Mouse (Mus musculus) frontal cortex, adult (tissue): ENCODE measurements at regions not wholly inside any gene's neighbourhood (a gene's known extent, or its start where the extent isn't known, plus 50 kb on each side); places are given as distances from the start of the nearest gene placed in this dataset.
"Not testable (repeated sequence)": the region's sequence is repeated elsewhere in the genome, so short reads cannot be mapped to it uniquely, and the experiment has no call there.

Experiments used
- ATAC-seq: cut with Nextera tagmentation; 2 replicates; pipeline ENCODE4 v1.9.2; 2017; ENCODE audit warnings: mild to moderate bottlenecking, moderate library complexity, mixed read lengths; ENCODE audit not compliant: low TSS enrichment

DNA sequence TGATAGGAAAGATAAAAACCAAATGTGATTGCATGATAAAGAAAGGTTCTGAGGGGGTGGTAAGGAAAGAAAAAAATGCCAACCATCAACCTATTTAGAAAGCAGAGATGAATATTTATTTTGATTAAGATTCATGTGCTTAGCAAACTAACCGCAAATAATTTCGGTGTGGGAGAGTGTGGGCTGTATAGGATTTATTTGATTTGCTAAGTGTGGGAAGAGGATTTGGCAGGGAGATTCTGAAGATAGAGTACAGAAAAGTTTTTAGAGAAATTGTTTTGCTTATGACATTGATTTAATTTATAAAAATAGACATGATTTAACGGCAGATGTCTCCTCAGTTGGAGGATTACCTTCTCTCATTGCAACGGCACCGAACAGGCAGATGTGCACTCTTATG lies 250.3 kb downstream of the Pros1 start:
- ATAC-seq = peak; percentile 75

GRCm38 (mm10) chr16:63104938-63105714 lies 251.0 kb downstream of the Pros1 start:
- peak; percentile 64 for ATAC-seq

GRCm38 (mm10) chr16:63116456-63116855 lies 262.3 kb downstream of the Pros1 start:
- peak; percentile 84 for ATAC-seq

DNA sequence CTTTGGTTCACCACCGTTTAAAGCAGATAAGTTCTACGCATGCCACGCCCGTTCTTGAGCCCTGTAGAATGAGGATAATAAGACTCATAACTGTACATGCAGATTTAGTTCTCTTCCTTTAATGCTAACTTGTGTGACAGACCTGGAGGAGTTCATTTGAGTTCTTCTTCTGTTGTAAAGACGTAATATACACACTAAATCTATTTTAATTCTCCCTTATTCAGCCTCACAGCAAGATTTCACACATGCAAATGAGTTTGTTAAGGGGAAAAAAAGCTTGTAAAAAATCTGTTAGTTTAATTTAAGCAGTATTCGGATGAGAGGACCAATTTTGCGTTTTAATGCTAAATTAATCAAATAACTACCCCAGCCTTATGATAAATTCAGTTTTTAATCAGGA lies 264.6 kb downstream of the Pros1 start:
- peak; percentile 96 for ATAC-seq

DNA sequence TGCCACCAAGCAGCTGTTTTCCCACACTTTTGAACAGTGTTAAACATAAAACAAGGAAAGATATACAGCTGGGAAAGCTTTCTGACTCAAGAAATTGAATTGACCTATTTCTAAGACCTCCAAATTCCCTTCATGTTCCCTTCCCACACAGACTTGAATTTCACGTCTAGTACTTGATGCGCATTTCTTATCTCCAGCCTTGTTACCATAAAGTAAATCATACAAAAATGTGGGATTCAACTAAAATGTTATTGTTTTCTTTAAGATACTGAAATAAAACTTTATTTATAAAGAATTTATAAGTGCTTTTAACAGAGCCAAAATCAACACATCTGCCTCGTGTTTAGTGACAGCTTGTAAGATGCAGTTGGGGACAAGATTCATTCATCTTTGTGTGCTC lies 289.7 kb downstream of the Pros1 start:
- ATAC-seq = no peak

DNA sequence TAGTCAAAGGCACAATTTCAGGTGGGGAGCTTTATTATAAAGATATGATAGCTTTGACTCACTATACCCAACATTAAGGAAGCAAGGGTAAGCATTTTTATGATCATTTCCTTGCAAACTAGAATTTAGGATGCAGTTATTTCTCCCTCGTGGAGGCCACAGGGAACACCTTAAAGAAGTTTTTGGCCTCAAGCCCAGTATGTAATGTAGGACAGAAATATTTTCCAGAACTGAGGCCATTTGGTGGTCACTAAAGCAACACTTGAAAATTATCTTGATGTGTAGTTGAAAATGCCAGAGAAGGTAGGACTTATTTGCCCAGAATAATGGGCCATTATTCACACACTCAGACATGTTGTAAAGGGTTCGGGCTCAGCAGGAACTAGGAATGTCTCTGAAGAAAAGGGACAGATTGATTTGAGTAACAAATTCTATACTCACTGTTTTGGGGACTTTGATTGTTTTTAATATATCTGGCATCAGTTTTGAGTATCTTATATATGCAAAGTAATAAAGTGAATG lies 301.3 kb downstream of the Pros1 start:
- no peak for ATAC-seq

GRCm38 (mm10) chr16:63170101-63170500 lies 316.0 kb downstream of the Pros1 start:
- no peak for ATAC-seq

GRCm38 (mm10) chr16:63179228-63179627 lies 325.1 kb downstream of the Pros1 start:
- peak; percentile 59 for ATAC-seq

DNA sequence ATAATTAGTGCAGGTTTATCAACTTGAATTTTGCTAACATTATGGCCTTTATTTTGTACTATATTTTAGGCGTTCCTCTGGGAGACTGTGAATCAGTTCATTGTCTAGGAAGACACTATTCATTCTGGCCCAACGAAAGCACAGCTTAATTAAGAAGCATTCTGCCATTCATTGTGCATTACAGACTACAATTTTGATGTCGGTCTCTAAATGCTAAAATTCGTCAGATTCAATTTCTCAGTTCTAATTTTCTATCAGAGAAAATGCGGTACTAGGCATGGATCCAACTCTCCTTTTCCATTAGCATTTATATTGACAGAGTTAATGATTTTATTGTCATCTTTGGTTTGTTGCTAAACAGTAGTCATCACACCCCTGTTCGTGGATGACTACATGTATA lies 337.1 kb downstream of the Pros1 start:
- ATAC-seq = no peak

GRCm38 (mm10) chr16:63191623-63192022 lies 337.5 kb downstream of the Pros1 start:
- ATAC-seq = no peak

DNA sequence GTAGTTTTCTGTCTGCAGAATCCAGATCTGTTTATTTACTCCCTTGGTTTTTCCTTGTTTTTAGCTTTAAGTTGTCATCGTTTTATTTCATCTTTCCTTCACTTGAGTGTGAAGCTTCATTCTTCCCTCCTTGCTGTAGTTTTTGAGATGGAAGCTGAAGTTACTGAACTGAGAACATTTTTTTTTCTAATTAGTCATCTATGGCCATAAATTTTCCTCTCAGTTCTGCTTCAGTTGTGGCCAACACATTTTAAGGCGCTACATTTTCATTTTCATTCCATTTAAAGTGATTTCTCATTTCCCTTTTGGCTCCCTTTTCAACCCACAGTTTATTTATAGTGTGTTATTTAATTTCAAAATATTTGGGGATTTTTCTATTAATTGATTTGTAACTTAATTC lies 340.5 kb downstream of the Pros1 start:
- ATAC-seq = no peak

DNA sequence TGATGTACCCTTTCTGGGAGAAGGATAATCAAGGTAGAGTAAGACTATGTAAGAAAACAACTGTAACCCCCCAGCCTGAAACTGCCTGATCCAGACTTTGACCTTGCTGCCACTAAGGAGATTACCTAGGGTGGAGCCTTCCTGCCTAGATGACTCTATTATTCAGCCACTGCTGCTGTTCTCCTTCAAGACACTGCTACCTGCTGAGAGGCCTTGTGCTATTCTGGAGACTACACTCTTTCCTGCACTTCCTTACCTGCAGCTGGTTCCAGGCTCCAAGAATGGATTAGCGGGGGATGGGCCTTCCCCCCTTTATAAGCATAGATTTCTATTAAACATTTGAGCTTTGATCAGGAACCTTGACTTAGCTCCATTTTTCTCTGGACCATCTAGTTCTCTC lies 359.4 kb downstream of the Pros1 start:
- ATAC-seq = not testable (repeated sequence)

- peak; percentile 50; the same call in 1 of the 2 replicates for ATAC-seq
Measured at GRCm38 (mm10) chr16:63220228-63220879, 366.2 kb downstream of the Pros1 start.

GRCm38 (mm10) chr16:63224608-63225007 lies 370.5 kb downstream of the Pros1 start:
- ATAC-seq = no peak

GRCm38 (mm10) chr16:63225097-63225496 lies 371.0 kb downstream of the Pros1 start:
- ATAC-seq = no peak

GRCm38 (mm10) chr16:63229135-63229534 lies 375.0 kb downstream of the Pros1 start:
- peak; percentile 70; the same call in 1 of the 2 replicates for ATAC-seq

DNA sequence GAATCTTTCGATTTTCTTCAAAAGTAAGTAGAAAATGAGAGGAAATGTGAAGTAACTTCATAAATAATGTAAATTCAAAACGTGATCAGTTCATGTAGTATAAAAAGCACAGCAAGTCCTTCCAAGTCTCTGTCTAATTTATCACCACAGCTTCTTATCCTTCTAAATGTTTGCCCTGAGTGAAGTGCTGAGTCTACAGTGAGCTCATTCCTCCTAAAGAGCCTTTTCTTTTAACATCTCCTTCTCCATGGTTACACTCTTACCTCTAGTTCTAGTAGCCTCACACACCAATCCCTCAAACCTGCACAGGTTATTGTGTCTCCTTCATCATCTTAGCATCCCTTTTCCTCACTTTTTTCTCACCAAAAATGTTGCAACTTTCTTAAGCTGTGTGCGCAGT lies 375.5 kb downstream of the Pros1 start:
- ATAC-seq = no peak

DNA sequence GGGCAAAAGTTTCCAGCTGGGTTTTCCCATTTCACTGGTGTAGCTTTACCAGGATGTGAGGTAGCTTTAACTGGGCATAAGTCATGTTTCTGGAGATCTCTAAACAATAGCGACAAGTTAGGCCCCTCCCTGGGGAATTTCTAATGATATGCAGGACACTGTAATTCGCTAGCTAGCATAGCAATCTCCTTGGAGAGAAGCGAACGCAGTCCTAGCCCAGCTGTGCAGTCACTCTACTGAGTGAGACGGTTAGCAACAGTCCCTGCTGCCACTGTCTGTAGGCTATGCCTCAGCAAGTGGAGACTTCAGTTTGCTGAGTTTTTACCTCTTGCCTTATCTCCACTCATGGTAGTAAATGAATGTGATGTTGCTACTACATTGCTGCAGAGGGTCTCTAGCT lies 416.1 kb downstream of the Pros1 start:
- no peak for ATAC-seq

DNA sequence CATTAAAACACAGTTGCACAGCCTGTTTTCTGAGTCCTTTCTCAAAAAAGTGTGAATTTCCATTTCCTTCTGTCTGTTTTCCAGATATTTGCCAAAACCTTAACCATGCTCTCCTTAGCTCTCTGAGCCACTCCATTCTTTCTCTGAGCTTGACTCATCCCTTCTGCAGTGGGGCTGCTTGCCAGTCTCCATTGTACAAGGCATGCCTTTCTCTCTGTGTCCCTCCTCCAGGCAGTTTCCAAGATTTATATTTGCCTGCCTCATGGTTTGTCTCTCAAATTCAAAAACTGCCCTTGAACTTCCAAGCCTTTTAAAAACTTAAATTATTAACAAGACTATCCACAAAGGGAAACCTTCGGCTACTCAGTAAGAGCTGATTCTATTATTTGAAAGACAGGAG lies 423.4 kb downstream of the Pros1 start:
- ATAC-seq = no peak

DNA sequence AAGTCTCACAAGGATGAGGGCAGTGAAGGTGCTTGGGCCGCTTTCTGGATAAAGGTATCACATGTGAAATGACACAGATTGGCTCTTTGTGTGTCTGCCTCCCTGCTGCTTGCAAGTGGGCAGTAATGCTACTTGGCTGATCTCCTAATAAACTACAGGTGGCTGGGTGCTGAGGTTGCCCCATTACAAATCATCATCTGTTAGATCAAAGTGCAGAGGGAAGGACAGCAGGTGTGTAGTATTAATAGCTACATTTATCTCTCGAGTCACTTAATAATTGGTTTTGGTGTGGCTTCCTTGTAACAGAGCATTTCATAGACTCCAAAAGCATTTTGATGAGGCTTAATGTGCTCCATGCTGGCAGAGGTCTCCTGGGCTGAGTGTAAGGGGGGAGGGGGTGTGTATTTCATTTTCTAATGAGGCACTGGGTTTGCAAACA lies 424.2 kb downstream of the Pros1 start:
- ATAC-seq = no peak

DNA sequence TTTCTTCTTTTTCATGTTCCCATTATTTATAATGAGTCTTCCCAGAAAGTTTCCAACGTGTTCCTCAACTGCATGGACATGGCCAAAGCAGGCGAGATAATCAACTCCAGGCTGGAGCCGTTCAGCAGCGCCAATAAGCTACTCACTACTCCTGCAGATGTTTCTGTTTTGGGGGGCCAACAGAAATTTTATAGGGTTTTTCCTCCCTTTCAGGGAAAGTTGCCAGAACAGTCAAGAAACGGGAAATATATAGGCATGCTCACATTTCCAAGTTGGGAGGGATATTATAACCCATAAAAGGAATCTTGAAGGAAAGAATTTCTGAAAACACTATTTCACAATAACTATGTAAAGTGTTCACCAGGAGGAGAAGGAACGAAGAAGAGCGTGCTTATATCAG lies 433.5 kb downstream of the Pros1 start:
- ATAC-seq = no peak

DNA sequence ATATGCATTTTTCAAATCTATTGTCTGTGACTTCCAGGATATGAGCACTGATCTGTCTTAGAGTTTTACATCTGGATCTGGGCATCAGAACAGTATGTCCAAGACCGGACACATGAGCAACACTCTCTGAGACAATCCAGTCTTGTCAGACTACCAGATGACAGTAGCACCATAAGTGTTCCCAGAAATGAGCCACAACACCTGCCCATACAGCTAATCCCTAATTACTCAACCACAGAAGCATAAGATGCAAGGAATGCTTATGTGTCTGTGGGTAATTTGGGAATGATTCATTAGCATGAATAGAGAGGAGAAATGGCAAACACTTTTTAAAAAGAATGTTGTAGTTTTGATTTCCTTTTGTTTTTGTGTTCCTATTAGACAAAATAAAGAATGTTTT lies 457.6 kb downstream of the Pros1 start:
- no peak for ATAC-seq

GRCm38 (mm10) chr16:63313544-63313943 lies 459.4 kb downstream of the Pros1 start:
- no peak for ATAC-seq
